Mouse (Mus musculus): ENCODE measurements around the gene Prss41.

DNA sequence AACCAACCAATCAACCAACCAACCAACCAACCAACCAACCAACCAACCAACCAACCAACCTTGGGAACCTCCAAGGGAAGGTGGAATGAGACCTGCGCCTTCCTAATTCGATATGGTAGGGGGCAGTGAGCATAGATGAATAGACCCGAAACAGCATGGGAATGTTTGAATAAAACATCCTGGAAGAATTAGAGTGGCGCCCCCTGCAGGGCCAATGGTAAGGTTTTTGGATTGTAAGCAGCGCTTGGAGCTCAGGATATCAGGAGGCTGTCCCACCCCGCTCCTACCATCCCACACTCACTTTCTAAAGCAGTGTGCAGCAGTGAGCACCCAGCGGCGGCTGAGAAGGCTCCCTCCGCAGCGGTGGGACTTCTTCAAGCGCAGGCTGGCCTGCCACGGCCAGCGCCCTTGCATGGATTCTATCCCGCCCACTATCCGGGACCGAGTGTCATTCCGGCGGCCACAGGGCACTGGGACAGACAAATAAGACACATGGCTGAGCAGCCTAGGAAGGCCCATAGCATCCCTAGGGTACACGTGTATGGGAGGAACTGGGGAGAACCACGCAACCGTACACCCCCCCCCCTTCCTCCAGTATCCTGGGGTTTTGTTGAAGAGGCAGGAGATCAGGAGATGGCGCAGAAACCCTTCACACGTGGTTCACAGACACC, 696 bp downstream of the Prss41 start:
- TF ChIP-seq CTCF (IDR thresholded peaks at IDR 0.05; ENCODE audit: control insufficient read depth, insufficient read depth, insufficient read length) = no peak
- no peak for TF ChIP-seq MAX (IDR thresholded peaks at IDR 0.05)

Measured in C2C12 (cell line).